Mouse (Mus musculus) cerebellum, adult 9-10 months (tissue): ENCODE results near the gene Lrcol1.

Experiments
- DNase-seq: peaks from one replicate; pipeline ENCODE4 v3.0.0; 2022

The Lrcol1 gene

DNA sequence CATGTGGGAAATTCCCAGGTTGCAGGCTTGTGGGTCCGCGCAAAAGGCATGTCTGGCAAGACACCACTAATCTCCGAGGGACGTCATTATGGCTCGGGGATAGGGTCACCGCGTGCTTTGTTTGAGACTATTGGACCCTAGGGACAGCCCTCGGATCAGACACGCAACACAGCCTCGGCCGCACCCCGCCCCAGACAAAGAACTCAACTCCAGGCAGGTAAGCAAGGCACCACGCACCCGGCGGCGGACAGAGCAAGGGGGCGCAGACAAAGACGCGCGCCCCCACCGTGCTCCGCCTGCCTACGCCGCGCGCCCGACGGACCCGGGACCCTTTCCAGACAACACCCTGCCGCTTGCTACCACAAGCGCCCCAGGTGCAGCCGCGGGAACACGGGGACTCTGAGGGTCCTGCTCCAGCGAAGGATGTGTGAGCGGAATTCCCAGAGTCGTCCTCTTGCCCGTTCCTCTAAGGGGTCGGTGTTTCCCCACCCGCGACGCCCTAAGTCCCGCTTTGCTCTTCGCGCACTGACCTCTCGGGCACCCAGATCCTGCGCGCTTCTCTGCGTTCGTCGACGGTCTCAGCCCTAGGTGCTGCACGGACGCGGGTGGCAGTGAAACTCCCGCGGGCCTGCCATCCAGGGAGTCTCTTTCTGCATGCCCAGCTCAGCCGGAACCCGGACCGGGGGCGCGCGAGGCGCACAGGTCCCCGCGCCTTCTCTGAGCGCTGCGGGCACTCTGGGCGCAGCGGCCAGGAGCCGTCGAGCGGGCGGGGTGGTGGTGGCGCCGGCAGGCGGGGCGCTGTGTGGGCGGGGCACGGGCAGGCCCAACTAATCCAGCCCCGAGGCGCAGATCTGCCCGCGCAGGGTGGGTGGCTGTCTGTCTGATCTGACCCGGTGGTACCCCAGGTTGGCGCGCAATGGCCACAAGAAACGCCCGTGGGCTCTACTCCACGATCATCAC is 42.1 kb downstream of the Lrcol1 start:
- DNase-seq, result no peak

DNA sequence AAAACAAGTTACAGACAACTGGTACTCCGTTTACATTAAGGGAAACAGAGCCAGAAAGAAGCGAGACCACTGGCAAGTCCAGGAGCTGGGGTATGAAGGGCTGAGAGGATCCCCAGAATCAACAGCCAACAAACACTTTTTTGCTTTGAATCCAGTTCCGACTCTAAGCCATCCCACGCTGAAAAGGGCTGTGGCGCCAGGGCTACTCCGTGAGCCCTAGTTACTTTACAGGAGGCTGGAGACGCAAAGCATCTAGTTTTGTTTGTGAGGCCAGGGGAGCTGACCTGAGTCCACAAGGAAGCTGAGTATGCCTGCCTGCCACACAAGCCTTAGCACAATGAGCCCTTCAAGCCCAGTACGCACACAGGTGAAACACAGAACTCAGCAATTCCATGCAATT is 42.8 kb downstream of the Lrcol1 start:
- no peak for DNase-seq

DNA sequence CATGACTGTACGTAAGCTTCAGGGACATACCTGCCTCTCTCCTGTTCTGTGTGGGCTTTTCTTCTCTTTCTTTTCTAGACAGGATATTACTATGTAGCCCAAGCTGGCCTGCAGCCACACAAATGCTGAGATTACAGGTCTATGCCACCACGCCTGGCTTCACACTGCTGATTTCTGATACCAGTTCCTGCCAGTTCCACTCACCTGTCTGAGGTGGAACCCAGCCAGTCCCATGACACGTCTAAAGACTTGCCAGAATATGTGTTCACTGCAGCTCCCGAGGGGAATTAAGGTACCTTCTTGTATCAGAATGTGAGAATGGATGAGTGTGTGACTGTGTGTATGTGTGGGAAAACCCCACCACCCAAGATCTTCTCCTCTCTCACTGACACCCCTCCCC is 46.1 kb downstream of the Lrcol1 start:
- peak; percentile 84 for DNase-seq

DNA sequence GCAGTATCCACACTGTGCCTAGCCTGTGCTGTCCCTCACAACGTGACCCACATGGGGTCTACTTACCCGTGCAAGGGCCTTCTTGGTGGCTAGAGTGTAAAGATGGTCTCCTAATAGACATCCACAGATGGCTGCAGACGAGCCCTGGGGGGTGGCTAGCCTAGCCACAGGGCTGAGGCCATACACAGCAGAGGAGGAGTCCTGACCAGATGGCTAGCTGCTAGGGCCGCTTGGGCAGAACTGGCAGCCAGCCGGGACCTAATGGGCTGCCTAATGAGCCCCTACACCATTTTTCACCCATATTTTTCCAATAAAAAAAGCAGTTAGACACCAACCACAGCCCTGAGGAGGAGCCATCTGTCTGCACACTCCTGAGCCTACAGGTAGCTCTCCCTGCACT is 48.2 kb downstream of the Lrcol1 start:
- peak; percentile 88 for DNase-seq

DNA sequence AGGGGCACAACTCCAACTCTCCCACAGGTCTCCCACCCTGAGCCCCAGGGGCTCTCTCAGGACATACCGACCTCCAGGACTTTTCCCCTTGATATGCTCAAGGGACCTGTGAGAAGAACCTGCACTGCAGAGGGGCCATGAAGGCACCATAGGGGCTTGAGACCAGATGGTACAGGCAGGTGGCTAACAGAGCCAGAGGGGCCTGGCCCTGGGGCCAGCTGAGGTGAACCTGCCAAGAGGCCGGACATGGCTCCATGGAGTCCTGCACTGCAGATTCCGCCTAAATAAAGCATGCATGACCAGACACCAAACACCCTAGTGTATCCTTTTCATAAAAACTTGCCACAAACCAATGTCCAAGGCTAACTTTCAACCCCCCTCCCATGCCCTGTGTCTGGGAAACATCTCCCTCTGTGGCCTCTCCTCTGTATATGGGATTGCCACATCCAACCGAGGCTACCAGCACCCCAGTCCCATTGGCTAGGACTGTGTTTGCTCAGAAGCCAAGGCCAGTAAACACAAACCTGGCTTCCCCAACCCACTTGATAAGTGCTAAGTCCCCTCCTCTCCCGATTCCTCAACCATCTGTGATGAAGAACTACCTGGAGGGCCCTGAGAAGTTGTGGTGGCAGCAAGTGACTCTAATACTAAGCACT is 50.6 kb downstream of the Lrcol1 start:
- peak; percentile 91 for DNase-seq

DNA sequence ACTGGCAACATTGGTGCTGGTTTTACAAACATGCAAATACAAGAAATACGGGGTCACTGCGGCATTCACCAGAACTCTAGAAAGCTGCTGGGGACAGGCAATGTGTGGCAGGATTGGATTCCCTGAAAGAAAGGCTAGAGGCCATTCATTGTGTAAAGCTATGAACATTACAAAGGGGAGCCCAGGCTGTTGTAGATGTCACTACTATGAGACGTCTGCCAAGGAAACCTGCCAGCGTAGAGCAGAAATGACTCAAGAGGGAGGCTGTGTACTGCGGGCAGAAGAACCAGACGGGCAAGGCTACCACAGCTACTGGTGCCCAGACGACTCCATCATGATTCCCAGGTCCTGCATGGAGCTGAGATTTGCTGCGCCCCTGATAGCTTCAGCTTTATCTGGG is 56.6 kb downstream of the Lrcol1 start:
- no peak for DNase-seq

DNA sequence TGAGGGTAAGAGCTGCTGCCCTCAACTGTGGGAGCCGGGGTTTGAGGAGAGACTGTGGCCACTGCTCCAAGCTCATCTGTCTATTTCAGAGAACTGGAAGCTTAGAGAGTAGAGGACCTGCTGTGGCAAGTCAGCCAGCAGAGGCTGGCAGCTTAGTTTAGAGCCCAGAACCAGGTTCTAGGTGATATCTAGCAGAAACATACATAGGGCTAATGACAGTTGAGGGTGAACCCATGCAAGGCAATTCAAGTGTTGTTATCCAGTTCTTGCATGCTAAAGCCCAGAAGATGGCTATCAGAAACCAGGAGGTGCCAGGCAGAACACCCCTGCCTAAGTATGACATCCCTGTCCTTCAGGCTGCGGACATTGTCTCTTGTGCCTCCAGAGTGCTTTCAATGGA is 58.0 kb downstream of the Lrcol1 start:
- no peak for DNase-seq

DNA sequence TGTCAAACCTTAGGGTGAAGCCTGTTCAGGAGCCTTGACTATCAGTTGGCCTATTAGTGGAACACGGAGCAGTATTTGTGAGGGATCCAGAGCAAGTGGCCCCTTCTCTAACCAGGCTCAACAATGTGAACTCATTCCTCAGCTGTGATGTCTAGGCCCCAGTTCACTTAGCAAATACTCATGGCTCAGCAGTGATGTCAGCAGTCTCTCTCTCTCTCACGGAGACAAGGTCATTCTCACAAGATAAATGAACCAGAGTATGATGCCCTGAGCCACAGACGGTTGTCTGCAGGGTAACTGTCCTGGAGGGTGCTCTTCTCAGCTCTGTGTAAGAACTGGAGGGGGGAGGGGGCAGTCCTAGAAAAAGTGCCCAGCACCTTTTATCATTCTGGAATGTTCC is 59.4 kb downstream of the Lrcol1 start:
- no peak for DNase-seq
